In the genomic region with DNA sequence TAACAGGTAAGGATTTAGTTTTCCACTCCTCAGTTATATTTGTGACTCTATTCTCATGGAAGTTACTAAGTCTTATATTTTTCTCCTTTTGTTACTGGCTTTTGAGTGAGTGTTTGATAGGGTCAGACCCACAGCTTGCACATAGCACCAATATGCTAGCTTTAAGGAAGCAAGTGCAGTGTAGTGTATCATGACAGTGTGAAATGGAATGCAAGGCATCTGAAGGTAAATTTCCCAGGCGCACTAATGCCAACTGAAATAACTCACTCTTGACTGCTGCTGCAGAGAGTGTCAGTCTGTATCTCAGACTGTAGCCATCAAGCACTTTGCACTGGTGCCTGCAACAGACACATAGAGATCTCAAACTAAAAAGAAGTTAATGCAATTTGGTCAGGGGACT, we compare ENCODE assay signal across 14 mouse cellular contexts.
"Had no signal": no experiment of that assay in that cellular context is flagged by ENCODE, and none has a peak within 500 bp of the region (broad histone marks: within the 10 kb centered on the region; RNA-seq: fewer than 3 reads in every experiment).

No protein-coding gene starts in this region.

- H3K4me2 ChIP-seq: intestine, embryonic 15.5 days; limb, embryonic 15.5 days; liver, embryonic 12.5 days; lung, embryonic 14.5 days; midbrain, embryonic 11.5 days; midbrain, embryonic 15.5 days; neural tube, embryonic 12.5 days; stomach, embryonic 15.5 days had no signal

- H3K9me3 ChIP-seq: intestine, embryonic 15.5 days; limb, embryonic 15.5 days; liver, embryonic 12.5 days; midbrain, embryonic 15.5 days; neural tube, embryonic 12.5 days; stomach, embryonic 15.5 days had no signal

- ATAC-seq: intestine, embryonic 15.5 days; liver, embryonic 12.5 days; midbrain, embryonic 15.5 days had no signal

- H3K4me3 ChIP-seq: intestine, embryonic 15.5 days; left cerebral cortex, adult 2 months; limb, embryonic 15.5 days; liver, embryonic 12.5 days; midbrain, embryonic 15.5 days; neural tube, embryonic 12.5 days; stomach, embryonic 15.5 days had no signal

- H3K36me3 ChIP-seq: intestine, embryonic 15.5 days; limb, embryonic 15.5 days; liver, embryonic 12.5 days; midbrain, embryonic 15.5 days; neural tube, embryonic 12.5 days; stomach, embryonic 15.5 days had no signal

- H3K9ac ChIP-seq: intestine, embryonic 15.5 days; limb, embryonic 15.5 days; liver, embryonic 12.5 days; lung, embryonic 14.5 days; midbrain, embryonic 15.5 days; neural tube, embryonic 12.5 days; stomach, embryonic 15.5 days had no signal

- H3K27ac ChIP-seq: intestine, embryonic 15.5 days; left cerebral cortex, adult 2 months; limb, embryonic 15.5 days; liver, embryonic 12.5 days; midbrain, embryonic 15.5 days; neural tube, embryonic 12.5 days; stomach, embryonic 15.5 days had no signal

- DNase-seq: lung, embryonic 14.5 days; lung, postnatal 10 days; lung, postnatal 4 days; right cerebral cortex, postnatal 14 days; thymus, adult 2 months; thymus, postnatal 25 days had no signal

- H3K4me1 ChIP-seq: intestine, embryonic 15.5 days; limb, embryonic 15.5 days; liver, embryonic 12.5 days; midbrain, embryonic 15.5 days; neural tube, embryonic 12.5 days; stomach, embryonic 15.5 days had no signal

- H3K27me3 ChIP-seq: intestine, embryonic 15.5 days; limb, embryonic 15.5 days; liver, embryonic 12.5 days; midbrain, embryonic 15.5 days; neural tube, embryonic 12.5 days; stomach, embryonic 15.5 days had no signal
